20 mouse cellular contexts compared by ENCODE assay signal in genomic region chr17:32247616-32248015, GRCm38 (mm10). TPM values are rescaled to one million over a fixed set of nuclear protein-coding genes. Genes with fewer than 3 reads are reported as not detected.
DNase-seq lines count a peak whose midpoint lies in the region; ATAC-seq and TF ChIP-seq lines count a peak whose summit lies in the region.
"Had no signal": no experiment of that assay in that cellular context is flagged by ENCODE, and none has a peak within 500 bp of the region (broad histone marks: within the 10 kb centered on the region; RNA-seq: fewer than 3 reads in every experiment).

No protein-coding gene starts in this region.

- H3K4me3 ChIP-seq in lung, embryonic 16.5 days (ENCODE audit: low read length) = no peak overlapping the region
- H3K4me3 ChIP-seq in MEL (ENCODE audit: control insufficient read depth in 1 of 2, insufficient read depth in 1 of 2, low read depth in 2 of 2, low read length in 2 of 2) = no peak overlapping the region
- H3K4me3 ChIP-seq: embryonic facial prominence, embryonic 10.5 days; embryonic facial prominence, embryonic 12.5 days; forebrain, embryonic 13.5 days; forebrain, embryonic 15.5 days had no signal

- no peak overlapping the region for H3K27ac ChIP-seq in lung, embryonic 16.5 days (ENCODE audit: low read length)
- H3K27ac ChIP-seq in MEL (ENCODE audit: control insufficient read depth, low read depth, low read length) = no peak overlapping the region
- H3K27ac ChIP-seq: embryonic facial prominence, embryonic 10.5 days; embryonic facial prominence, embryonic 12.5 days; forebrain, embryonic 13.5 days; forebrain, embryonic 15.5 days had no signal

- H3K4me1 ChIP-seq in lung, embryonic 16.5 days (replicated peaks; ENCODE audit: control insufficient read depth, insufficient read depth, low read length) = peaks cover 9% of the 10 kb centered on the region
- peaks cover 5 to 11% of the 10 kb centered on the region in 2 experiments; a peak in 3 of 4 replicates for H3K4me1 ChIP-seq in MEL (ENCODE audit: control insufficient read depth in 1 of 2, insufficient read depth in 2 of 2, low read length in 2 of 2)
- H3K4me1 ChIP-seq: embryonic facial prominence, embryonic 10.5 days; forebrain, embryonic 13.5 days had no signal

- no peak overlapping the region for H3K4me2 ChIP-seq in lung, embryonic 16.5 days (ENCODE audit: low read depth, low read length)
- H3K4me2 ChIP-seq: embryonic facial prominence, embryonic 12.5 days; forebrain, embryonic 13.5 days; forebrain, embryonic 15.5 days had no signal

- peaks cover 70% of the 10 kb centered on the region for H3K79me2 ChIP-seq in MEL (ENCODE audit: control insufficient read depth, insufficient read depth, low read length, poor library complexity)

- H3K9ac ChIP-seq in lung, embryonic 16.5 days (ENCODE audit: low read length) = no peak overlapping the region
- H3K9ac ChIP-seq in MEL (ENCODE audit: control insufficient read depth, low read depth, low read length, poor library complexity, severe bottlenecking) = no peak overlapping the region
- H3K9ac ChIP-seq: embryonic facial prominence, embryonic 12.5 days; forebrain, embryonic 13.5 days; forebrain, embryonic 15.5 days had no signal

- no peaks in the 10 kb centered on the region for H3K9me3 ChIP-seq in lung, embryonic 16.5 days (ENCODE audit: control insufficient read depth, low read length)
- H3K9me3 ChIP-seq in MEL (replicated peaks; ENCODE audit: insufficient read depth, low read length) = no peaks in the 10 kb centered on the region
- H3K9me3 ChIP-seq: embryonic facial prominence, embryonic 10.5 days; embryonic facial prominence, embryonic 12.5 days; forebrain, embryonic 13.5 days; forebrain, embryonic 15.5 days had no signal

- H3K27me3 ChIP-seq in lung, embryonic 16.5 days (ENCODE audit: control insufficient read depth, insufficient read depth, low read depth, low read length) = no peaks in the 10 kb centered on the region
- H3K27me3 ChIP-seq in MEL (ENCODE audit: control insufficient read depth in 1 of 2, insufficient read depth in 2 of 2, low read length in 2 of 2) = no peaks in the 10 kb centered on the region
- H3K27me3 ChIP-seq: embryonic facial prominence, embryonic 12.5 days; forebrain, embryonic 13.5 days; forebrain, embryonic 15.5 days; Patski had no signal

- TF ChIP-seq EP300 in MEL (IDR thresholded peaks at IDR 0.05; ENCODE audit: low read depth in 1 of 2, low read length in 2 of 2) = no peak

- WGBS in lung, embryonic 16.5 days = 93% methylated on average over 1 of the region's 1 CpGs

- H3K36me3 ChIP-seq in lung, embryonic 16.5 days (ENCODE audit: control insufficient read depth, insufficient read depth, low read length) = no peaks in the 10 kb centered on the region
- peaks cover 26 to 35% of the 10 kb centered on the region in 2 experiments for H3K36me3 ChIP-seq in MEL (ENCODE audit: control insufficient read depth in 1 of 2, insufficient read depth in 2 of 2, low read length in 2 of 2)
- H3K36me3 ChIP-seq: embryonic facial prominence, embryonic 12.5 days; forebrain, embryonic 15.5 days had no signal

- peak; percentile 50; the same call in 1 of the 2 replicates for ATAC-seq in lung, embryonic 16.5 days (ENCODE audit: low read depth)
- no peak for ATAC-seq in megakaryocyte, adult 5-6 weeks (ENCODE audit: poor library complexity, severe bottlenecking)
- ATAC-seq: activated CD4-positive, CD25-positive, alpha-beta regulatory T cell, adult 4 months; forebrain, embryonic 13.5 days; forebrain, embryonic 15.5 days; Patski had no signal

- no peak for TF ChIP-seq RAD21 in MEL (IDR thresholded peaks at IDR 0.05; ENCODE audit: low read depth, low read length)

- no peak for TF ChIP-seq CTCF in MEL (IDR thresholded peaks at IDR 0.05 in 2 of 3, conservative IDR thresholded peaks at IDR 0.05 in 1 of 3; ENCODE audit: control insufficient read depth in 1 of 3, insufficient read depth in 1 of 3, low read depth in 2 of 3, low read length in 3 of 3, poor library complexity in 1 of 3, severe bottlenecking in 1 of 3)

- no peak for TF ChIP-seq POLR2A in MEL (IDR thresholded peaks at IDR 0.05; ENCODE audit: control insufficient read depth in 1 of 2, insufficient read depth in 1 of 2, low read depth in 1 of 2, low read length in 2 of 2, poor library complexity in 1 of 2)

- DNase-seq in lung, adult 18-20 months = no peak
- DNase-seq in lung, postnatal 10 days = peak; percentile 13
- no peak for DNase-seq in lung, postnatal 36 days
- no peak for DNase-seq in MEL (ENCODE audit: low read depth, low spot score)
- DNase-seq: adrenal gland, adult 8-10 months; adrenal gland, postnatal 14 days; adrenal gland, postnatal 36 days; cerebellum, adult 11-12 months; cerebellum, adult 2 months; cerebellum, adult 9-10 months; cerebellum, postnatal 10 days; cerebellum, postnatal 25 days had no signal

TF ChIP-seq in MEL, 35 proteins besides CTCF, POLR2A, EP300 and RAD21:
- no peak for TF ChIP-seq POLR2AphosphoS2 (IDR thresholded peaks at IDR 0.05; ENCODE audit: low read length)
- no peak for TF ChIP-seq TCF12 (IDR thresholded peaks at IDR 0.05; ENCODE audit: low read depth, low read length)
- TF ChIP-seq TAL1 (IDR thresholded peaks at IDR 0.05; ENCODE audit: low read length) = no peak
- peak; percentile 76 for TF ChIP-seq TBP (IDR thresholded peaks at IDR 0.05; ENCODE audit: low read depth, low read length)

RNA-seq across cellular contexts. Expression of gene Brd4, which starts 36.9 kb away (rescaled TPM):
- polyA plus RNA-seq in lung, embryonic 16.5 days (2015; fragmentation: Nextera tagmentation; extraction: Ambion mirVana) = 70.6 and 83.2 TPM in 2 replicates
- 12.3 and 18.3 TPM in 2 replicates for total RNA-seq in MEL (2012; rRNA removed)
- 10 to 100 TPM in 1 of 2 experiments, not detected in 1; 91.4 TPM for polyA plus RNA-seq in MEL (2012; ENCODE audit: insufficient read depth in 1 of 2, insufficient read length in 2 of 2, low read depth in 1 of 2, low replicate concordance in 2 of 2, missing spikeins in 1 of 2)
- 128 and 143 TPM in 2 replicates for total RNA-seq in megakaryocyte, adult 5-6 weeks (2015)
- 20.7 and 30.3 TPM in 2 replicates for total RNA-seq in megakaryocyte, adult 5-6 weeks (2017)

RNA-seq across cellular contexts. Expression of gene Ephx3, which starts 58.3 kb away (rescaled TPM):
- polyA plus RNA-seq in lung, embryonic 16.5 days (2015; fragmentation: Nextera tagmentation; extraction: Ambion mirVana) = 0.21 and 0.24 TPM in 2 replicates
- 0.07 and 0.08 TPM in 2 replicates for total RNA-seq in MEL (2012; rRNA removed)
- not detected for polyA plus RNA-seq in MEL (2012; ENCODE audit: insufficient read depth in 1 of 2, insufficient read length in 2 of 2, low read depth in 1 of 2, low replicate concordance in 2 of 2, missing spikeins in 1 of 2)
- total RNA-seq in megakaryocyte, adult 5-6 weeks (2015) = 0.07 and 0.23 TPM in 2 replicates
- total RNA-seq in megakaryocyte, adult 5-6 weeks (2017) = 0.20 TPM in 1 of 2 replicates, not detected in the other
- polyA plus RNA-seq: activated CD4-positive, CD25-positive, alpha-beta regulatory T cell, adult 4 months had no signal
